Mouse (Mus musculus): ENCODE measurements at regions not wholly inside any gene's neighbourhood (a gene's known extent, or its start where the extent isn't known, plus 50 kb on each side); places are given as distances from the start of the nearest gene placed in this dataset.

- DNase-seq (ENCODE audit: low spot score in 2 of 2), result no peak
Observed at GRCm38 (mm10) chr1:76638010-76638400, 876.9 kb downstream of the Epha4 start.

- DNase-seq (ENCODE audit: low spot score in 2 of 2), result no peak
Observed at GRCm38 (mm10) chr1:76641181-76641711, 873.6 kb downstream of the Epha4 start.

GRCm38 (mm10) chr1:76642703-76643102 lies 872.2 kb downstream of the Epha4 start:
- DNase-seq (ENCODE audit: low spot score in 2 of 2), result no peak

GRCm38 (mm10) chr1:76644895-76645294 lies 870.0 kb downstream of the Epha4 start:
- DNase-seq (ENCODE audit: low spot score in 2 of 2), result no peak

DNA sequence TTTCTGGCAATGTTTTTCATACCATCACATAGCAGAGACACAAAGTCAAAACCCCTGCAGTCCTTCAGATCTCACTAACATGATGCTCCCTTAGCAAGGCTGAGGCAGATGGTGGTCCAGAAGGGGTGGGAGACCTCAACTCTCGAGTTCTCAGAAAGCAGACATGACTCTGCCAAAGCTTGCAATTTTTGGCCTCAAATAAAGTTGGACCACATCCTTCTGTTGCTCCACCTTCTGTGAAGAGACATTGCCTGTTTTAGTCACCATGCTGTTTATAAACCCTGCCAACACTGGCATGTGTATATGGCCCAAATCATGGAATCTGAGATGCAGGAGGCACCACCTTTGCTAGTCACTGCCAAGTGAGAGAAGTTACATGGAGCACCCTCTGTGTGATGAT lies 860.1 kb downstream of the Epha4 start:
- DNase-seq (ENCODE audit: low spot score in 2 of 2), result no peak

- DNase-seq (ENCODE audit: low spot score in 2 of 2), result no peak
Observed at GRCm38 (mm10) chr1:76658228-76658627, 856.7 kb downstream of the Epha4 start.

DNA sequence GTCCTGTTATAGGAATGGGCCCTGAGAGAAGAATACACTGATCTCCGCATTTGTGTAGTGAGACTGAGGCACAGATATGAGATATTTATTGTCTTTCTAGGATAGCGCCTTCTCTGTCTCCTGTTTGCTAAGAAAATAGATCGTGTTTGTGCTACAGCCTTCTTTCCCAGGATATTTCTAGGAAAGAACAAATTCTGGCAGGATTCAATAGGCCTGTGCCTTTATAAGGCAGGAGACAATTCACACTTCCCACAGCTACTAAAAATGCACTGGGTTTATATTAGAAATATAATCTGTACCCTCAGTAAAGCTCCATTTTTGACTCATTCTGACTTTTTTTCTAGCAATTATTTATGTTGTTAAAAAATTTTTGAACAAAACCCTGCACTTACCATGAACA lies 854.7 kb downstream of the Epha4 start:
- no peak for DNase-seq (ENCODE audit: low spot score in 2 of 2)

DNA sequence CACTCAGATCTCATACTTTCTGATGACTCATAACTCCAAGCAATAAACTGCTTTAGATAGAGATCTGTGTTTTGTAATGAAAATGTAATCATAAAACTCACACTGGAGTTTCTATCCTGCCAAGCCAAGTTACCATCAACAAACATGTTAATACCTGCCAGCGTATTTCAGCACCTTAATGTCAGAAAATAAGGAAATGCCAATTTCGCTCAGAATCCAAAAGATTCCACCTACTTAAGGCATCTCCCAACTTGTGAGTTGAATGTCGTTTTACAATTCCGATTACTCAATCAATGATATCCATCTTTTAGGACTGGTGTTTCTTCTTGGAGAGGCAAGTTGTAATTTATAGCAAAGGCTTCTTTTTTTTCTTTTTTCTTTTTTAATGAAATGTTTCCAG lies 850.5 kb downstream of the Epha4 start:
- DNase-seq (ENCODE audit: low spot score in 2 of 2), result no peak

- DNase-seq (ENCODE audit: low spot score in 2 of 2), result no peak
Observed at GRCm38 (mm10) chr1:76676836-76677235, 838.1 kb downstream of the Epha4 start.

- DNase-seq (ENCODE audit: low spot score in 2 of 2), result no peak
Observed at GRCm38 (mm10) chr1:76705556-76705955, 809.3 kb downstream of the Epha4 start.

- DNase-seq (ENCODE audit: low spot score in 2 of 2), result no peak
Observed at GRCm38 (mm10) chr1:76717639-76718292, 797.1 kb downstream of the Epha4 start.

- DNase-seq (ENCODE audit: low spot score in 2 of 2), result peak; percentile 3 to 6
Observed at GRCm38 (mm10) chr1:76724453-76724852, 790.4 kb downstream of the Epha4 start.

DNA sequence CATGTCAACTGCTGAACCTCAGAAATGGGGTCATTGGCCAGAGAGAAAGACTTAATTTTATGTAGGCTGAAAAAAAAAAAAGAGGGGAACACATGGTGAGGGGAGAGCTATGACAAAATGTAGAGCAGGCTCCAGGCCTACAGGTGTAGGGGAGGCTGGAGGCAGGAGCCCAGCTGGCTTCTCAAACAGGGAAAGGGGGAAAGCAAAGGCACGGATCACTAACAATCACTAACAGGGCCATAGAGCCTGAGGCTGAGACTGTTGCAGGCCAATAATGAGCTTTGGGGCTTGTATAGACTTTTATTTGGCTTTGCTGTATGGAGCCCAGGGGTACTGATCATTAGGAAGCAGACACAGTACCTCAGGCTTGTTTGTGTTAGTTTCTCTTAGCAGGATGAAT lies 777.9 kb downstream of the Epha4 start:
- DNase-seq (ENCODE audit: low spot score in 2 of 2), result no peak

- DNase-seq (ENCODE audit: low spot score in 2 of 2), result no peak
Observed at GRCm38 (mm10) chr1:76737663-76738062, 777.2 kb downstream of the Epha4 start.

- no peak for DNase-seq (ENCODE audit: low spot score in 2 of 2)
Observed at GRCm38 (mm10) chr1:76772694-76773093, 742.2 kb downstream of the Epha4 start.

DNA sequence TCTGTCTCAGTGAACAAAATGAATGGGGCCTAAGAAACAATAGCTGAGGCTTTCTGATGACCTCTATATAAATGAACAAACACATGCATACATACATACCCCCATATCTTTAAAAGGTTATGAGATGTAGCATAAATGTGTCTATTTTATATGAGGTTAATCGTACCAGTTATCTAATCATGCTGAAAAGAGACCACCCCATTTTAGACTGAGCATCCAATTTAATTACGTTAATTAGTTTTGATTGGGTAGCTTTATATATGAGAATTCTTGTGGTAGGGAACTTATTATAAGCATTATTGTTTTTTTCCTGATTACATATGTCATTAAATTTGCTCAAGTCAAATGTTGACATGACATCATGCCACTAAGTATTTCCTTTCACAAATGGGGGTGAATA lies 728.0 kb downstream of the Epha4 start:
- no peak for DNase-seq (ENCODE audit: low spot score in 2 of 2)

GRCm38 (mm10) chr1:76793438-76793837 lies 721.5 kb downstream of the Epha4 start:
- DNase-seq (ENCODE audit: low spot score in 2 of 2), result no peak

DNA sequence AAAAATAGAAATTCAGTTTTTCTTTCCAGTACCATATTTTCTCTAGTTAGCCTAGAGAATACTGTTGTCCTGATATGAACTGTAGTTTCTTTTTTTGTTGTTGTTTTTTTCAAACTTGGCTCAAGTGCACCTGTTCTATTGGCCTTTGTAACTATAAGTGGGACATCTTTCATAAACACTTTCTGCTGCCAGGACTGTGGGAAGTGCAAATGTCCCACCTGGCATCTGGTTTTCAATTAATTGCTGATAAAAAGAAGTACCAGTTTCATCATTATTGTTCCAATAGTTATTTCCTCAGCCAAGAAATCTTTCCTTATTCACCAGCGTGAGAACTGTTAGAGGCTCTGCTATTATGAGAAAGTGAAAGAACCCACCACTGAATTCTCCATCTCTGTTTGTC lies 695.0 kb downstream of the Epha4 start:
- DNase-seq (ENCODE audit: low spot score in 2 of 2), result no peak

DNA sequence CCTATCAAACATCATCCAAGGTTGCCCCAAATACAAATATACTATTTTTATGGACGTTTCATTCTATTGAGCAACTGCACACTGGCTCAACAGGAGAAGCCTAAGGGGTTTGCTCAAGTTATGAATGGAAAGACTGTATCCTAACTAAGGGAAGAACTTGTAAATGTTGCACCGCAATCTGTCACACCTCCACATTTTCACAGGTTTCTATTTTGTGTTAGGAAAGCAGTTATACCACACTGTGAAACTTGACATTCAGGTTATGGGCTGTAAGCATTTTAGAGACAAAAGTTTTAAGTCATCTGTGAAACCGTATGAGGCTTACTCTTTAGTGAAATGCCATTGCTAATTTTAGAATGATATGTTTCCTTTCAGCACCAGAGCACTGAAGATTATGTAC lies 693.3 kb downstream of the Epha4 start:
- peak; percentile 12 to 36 for DNase-seq (ENCODE audit: low spot score in 2 of 2)

GRCm38 (mm10) chr1:76829690-76830089 lies 685.2 kb downstream of the Epha4 start:
- no peak for DNase-seq (ENCODE audit: low spot score in 2 of 2)

- no peak for DNase-seq (ENCODE audit: low spot score in 2 of 2)
Observed at GRCm38 (mm10) chr1:76832311-76832710, 682.6 kb downstream of the Epha4 start.

DNA sequence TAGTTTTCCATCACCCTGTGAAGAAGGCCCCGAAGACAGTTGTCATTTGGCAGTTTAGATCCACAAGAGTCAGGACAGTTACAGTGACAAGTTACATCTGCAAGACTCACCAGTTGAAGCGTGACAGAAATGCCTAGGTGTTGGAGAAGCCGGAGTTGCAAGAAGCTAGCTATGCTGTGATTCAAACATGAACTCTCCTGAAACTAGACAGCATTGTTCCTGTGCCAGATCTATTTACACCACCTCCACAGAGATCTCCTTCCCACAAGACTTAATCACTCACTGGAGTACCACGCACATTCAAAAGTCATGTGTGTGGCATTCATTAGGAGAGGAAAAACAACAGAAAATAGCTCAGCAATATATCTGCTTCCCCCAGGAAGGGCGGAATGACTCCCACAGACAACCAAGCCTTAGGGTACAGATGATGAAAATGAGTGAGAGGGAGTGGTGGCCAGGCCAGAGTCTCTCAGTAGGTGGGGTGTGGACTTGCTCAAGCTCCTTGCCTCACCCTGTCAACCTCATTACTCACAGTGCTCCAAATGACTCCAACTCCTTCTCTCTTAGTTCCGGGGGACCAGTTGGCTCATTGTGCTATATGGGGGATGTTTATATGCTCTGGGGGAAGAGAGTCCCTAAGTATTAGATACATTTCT lies 679.7 kb downstream of the Epha4 start:
- peak; percentile 2 to 4 for DNase-seq (ENCODE audit: low spot score in 2 of 2)

DNA sequence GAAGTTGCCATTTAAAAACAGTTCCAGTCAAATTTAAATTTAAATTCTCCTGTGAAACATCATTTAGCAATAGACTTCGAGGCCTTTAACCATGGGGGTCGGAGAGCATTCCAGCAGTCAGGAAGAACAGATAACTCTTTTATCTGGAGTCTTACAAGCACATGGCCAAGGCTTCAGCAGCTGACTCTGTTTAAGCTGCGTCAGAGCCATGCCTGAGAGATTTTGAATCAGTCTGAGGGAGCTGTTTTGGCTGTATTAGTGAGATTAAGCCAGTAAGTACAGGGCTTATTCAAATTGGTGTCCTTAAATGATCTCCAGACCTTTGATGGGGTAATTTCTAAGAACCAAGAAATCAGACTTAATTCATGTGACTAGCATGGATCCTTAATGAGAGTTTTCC lies 665.5 kb downstream of the Epha4 start:
- no peak for DNase-seq (ENCODE audit: low spot score in 2 of 2)

Measured in left cerebral cortex, adult 18-20 months (tissue).